Mouse (Mus musculus) stomach, postnatal 0 days (tissue): ENCODE results near the gene Clpsl2. TPM values are rescaled to one million over a fixed set of nuclear protein-coding genes. Genes with fewer than 3 reads are reported as not detected.
A peak's percentile ranks its signal among the peaks of the same experiment; 100 is the strongest.

Experiments used
- ATAC-seq: fragments of 200-750 bp; cut with Nextera tagmentation; 2 replicates; pipeline ENCODE4 v1.8.0; 2017; ENCODE audit not compliant: low FRiP score, low TSS enrichment
- DNase-seq: peaks from one replicate; pipeline ENCODE4 v3.0.0-alpha.2; 2016; ENCODE audit warnings: low spot score
- H3K27ac ChIP-seq: fragments of 300-500 bp; sonication (generic); replicated peaks from 2 replicates; pipeline ENCODE4 v1.5.1; 2014; ENCODE audit warnings: mild to moderate bottlenecking, control low read depth
- H3K27me3 ChIP-seq: fragments of 300-500 bp; sonication (generic); 2 replicates; pipeline ENCODE4 v1.6.1; 2014; ENCODE audit warnings: low read length; ENCODE audit not compliant: control insufficient read depth, insufficient read depth
- H3K36me3 ChIP-seq: fragments of 300-500 bp; sonication (generic); 2 replicates; pipeline ENCODE4 v1.6.1; 2014; ENCODE audit warnings: low read length, mixed read lengths; ENCODE audit not compliant: control insufficient read depth, insufficient read depth
- H3K4me1 ChIP-seq: fragments of 300-500 bp; sonication (generic); replicated peaks from 2 replicates; pipeline ENCODE4 v1.6.1; 2014; ENCODE audit warnings: antibody characterized with exemption; ENCODE audit not compliant: control insufficient read depth, insufficient read depth
- H3K4me2 ChIP-seq: fragments of 300-500 bp; sonication (generic); replicated peaks from 2 replicates; pipeline ENCODE4 v1.6.1; 2014; ENCODE audit warnings: low read depth, mild to moderate bottlenecking, control low read depth, moderate library complexity
- H3K4me3 ChIP-seq: fragments of 300-500 bp; sonication (generic); 2 replicates; pipeline ENCODE4 v1.5.1; 2014; ENCODE audit warnings: low read depth, low read length, control low read depth
- H3K9ac ChIP-seq: fragments of 300-500 bp; sonication (generic); 2 replicates; pipeline ENCODE4 v1.6.1; 2014; ENCODE audit warnings: mild to moderate bottlenecking, low read length, control low read depth, mixed read lengths
- H3K9me3 ChIP-seq: fragments of 300-500 bp; sonication (generic); 2 replicates; pipeline ENCODE4 v1.6.1; 2016; ENCODE audit warnings: low read length; ENCODE audit not compliant: control insufficient read depth
- CTCF ChIP-seq: IDR thresholded peaks from 2 replicates; pipeline ENCODE4 v1.5.1; 2016; ENCODE audit warnings: antibody characterized with exemption, low read depth, mild to moderate bottlenecking, moderate library complexity
- EP300 ChIP-seq: optimal IDR thresholded peaks from 2 replicates; pipeline ENCODE3; 2016; ENCODE audit warnings: antibody characterized with exemption
- WGBS: fragments of 180-500 bp; shearing (Covaris S2); extraction: QIAGEN DNeasy Blood & Tissue Kit; methylation state at CpG from one replicate; pipeline ENCODE4 v1.1.7; 2014; 5-methylcytosine and 5-hydroxymethylcytosine counted together
- polyA plus RNA-seq: library from polyadenylated mRNA; unstranded; fragments of >200 nt; fragmentation: Nextera tagmentation; extraction: Ambion mirVana; gene quantifications from 2 replicates; pipeline ENCODE4 v1.2.1, GENCODE M21; 2015

Clpsl2 gene
- polyA plus RNA-seq, 1 experiment from 2014 or later, result not detected

DNA sequence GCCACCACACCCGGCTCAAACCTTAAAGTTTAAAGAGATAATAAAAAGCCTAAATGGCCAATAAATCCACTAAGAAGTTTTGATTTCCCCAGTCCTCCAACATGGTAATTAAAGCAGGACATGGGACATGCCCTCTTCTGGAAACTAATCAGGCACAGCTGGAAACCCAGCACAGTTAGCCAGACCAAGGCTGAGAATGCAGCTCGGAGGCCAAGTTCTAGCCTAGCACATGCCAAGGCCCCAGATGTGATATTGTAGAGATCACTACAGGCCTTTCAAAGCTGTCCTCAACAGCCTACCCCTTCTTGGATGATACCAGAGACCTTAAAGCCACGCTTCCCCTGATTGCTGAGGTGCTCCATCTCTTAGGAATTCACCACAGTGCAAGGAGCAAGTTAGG, 37.3 kb downstream of the Clpsl2 start:
- no peaks in the 10 kb centered on the region for H3K4me1 ChIP-seq
- H3K27me3 ChIP-seq, result no peaks in the 10 kb centered on the region
- H3K9ac ChIP-seq, result no peak overlapping the region
- H3K4me3 ChIP-seq, result no peak overlapping the region
- H3K36me3 ChIP-seq, result peaks cover 17% of the 10 kb centered on the region
- no peaks in the 10 kb centered on the region for H3K9me3 ChIP-seq
- WGBS, result 87% methylated on average over 3 of the region's 3 CpGs
- no peak for ATAC-seq
- no peak for TF ChIP-seq EP300
- no peak for TF ChIP-seq CTCF
- no peak overlapping the region for H3K27ac ChIP-seq
- no peak for DNase-seq
- no peak overlapping the region for H3K4me2 ChIP-seq

- H3K9me3 ChIP-seq, result no peaks in the 10 kb centered on the region
- peaks cover 25% of the 10 kb centered on the region for H3K36me3 ChIP-seq
- 58% methylated on average over 2 of the region's 2 CpGs for WGBS
- H3K27ac ChIP-seq, result no peak overlapping the region
- H3K27me3 ChIP-seq, result no peaks in the 10 kb centered on the region
- H3K9ac ChIP-seq, result no peak overlapping the region
- no peak for ATAC-seq
- H3K4me3 ChIP-seq, result no peak overlapping the region
- no peak overlapping the region for H3K4me2 ChIP-seq
- no peaks in the 10 kb centered on the region for H3K4me1 ChIP-seq
- TF ChIP-seq CTCF (no peak), EP300 (no peak)
- DNase-seq, result no peak
Measured at GRCm38 (mm10) chr17:28588591-28588990, 39.4 kb downstream of the Clpsl2 start.

DNA sequence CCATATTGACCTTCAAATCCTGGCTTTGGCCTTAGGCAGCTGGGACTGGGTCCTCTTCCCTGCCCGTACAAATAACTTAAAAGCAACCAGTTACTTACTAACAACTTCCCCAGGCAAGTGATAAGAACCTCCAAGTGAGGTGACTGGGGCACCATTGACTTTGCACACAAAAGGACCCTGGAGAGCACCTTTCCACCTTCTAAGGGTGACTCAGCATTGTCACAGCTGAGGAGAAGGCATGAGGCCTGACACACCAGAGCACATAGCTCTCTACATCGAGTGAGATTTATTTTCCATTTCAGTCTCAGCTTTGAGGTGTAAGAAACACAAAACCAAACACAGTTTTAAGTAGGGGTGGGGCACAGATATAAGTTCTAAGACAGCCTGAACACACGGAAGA, 41.4 kb downstream of the Clpsl2 start:
- Histone ChIP-seq H3K27me3 (no peaks in the 10 kb centered on the region), H3K9me3 (no peaks in the 10 kb centered on the region), H3K27ac (no peak overlapping the region), H3K9ac (no peak overlapping the region), H3K4me1 (no peaks in the 10 kb centered on the region), H3K4me3 (no peak overlapping the region), H3K4me2 (no peak overlapping the region), H3K36me3 (peaks cover 25% of the 10 kb centered on the region)
- TF ChIP-seq CTCF, result no peak
- TF ChIP-seq EP300, result no peak
- WGBS, result 69% methylated on average over 3 of the region's 3 CpGs
- no peak for DNase-seq
- ATAC-seq, result no peak

DNA sequence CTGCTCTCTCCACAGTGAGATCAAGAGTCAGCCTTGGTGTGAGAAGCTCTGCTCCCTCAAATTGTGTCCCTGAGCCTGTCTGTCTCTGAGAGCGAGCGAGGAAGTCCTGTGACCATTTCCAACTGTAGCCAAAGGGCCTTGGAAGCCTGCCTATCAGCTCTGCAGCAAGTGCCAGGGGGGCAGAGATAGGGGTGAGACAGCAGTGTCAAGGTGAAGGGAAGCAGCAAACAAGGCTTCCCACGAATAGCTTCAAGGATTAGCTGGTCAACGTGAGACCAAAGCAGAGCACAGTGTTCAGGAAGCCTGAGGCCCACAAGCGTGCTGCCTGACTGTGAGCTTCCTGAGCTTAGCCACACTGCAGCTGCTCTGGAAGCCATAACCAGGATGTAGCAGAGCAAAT, 42.3 kb downstream of the Clpsl2 start:
- no peak for ATAC-seq
- Histone ChIP-seq H3K27ac (no peak overlapping the region), H3K36me3 (peaks cover 27% of the 10 kb centered on the region)

GRCm38 (mm10) chr17:28592998-28593397, 43.8 kb downstream of the Clpsl2 start:
- no peaks in the 10 kb centered on the region for H3K9me3 ChIP-seq
- TF ChIP-seq EP300 (no peak), CTCF (peak; percentile 90)
- H3K4me2 ChIP-seq, result no peak overlapping the region
- ATAC-seq (peak; percentile 63; the same call in 1 of the 2 replicates), DNase-seq (peak; percentile 86)
- H3K27ac ChIP-seq, result no peak overlapping the region
- H3K9ac ChIP-seq, result no peak overlapping the region
- H3K4me3 ChIP-seq, result no peak overlapping the region
- no peaks in the 10 kb centered on the region for H3K27me3 ChIP-seq
- no peaks in the 10 kb centered on the region for H3K4me1 ChIP-seq
- 10% methylated on average over 4 of the region's 4 CpGs for whole genome bisulfite sequencing
- peaks cover 31% of the 10 kb centered on the region for H3K36me3 ChIP-seq

More for the DNA sequence above, 42.3 kb downstream of the Clpsl2 start:
- H3K4me3 ChIP-seq, result no peak overlapping the region
- H3K27me3 ChIP-seq, result no peaks in the 10 kb centered on the region
- no peak for DNase-seq
- no peaks in the 10 kb centered on the region for H3K9me3 ChIP-seq
- TF ChIP-seq CTCF (no peak), EP300 (no peak)
- H3K4me2 ChIP-seq, result no peak overlapping the region
- 92% methylated on average over 5 of the region's 5 CpGs for WGBS
- no peak overlapping the region for H3K9ac ChIP-seq
- no peaks in the 10 kb centered on the region for H3K4me1 ChIP-seq

DNA sequence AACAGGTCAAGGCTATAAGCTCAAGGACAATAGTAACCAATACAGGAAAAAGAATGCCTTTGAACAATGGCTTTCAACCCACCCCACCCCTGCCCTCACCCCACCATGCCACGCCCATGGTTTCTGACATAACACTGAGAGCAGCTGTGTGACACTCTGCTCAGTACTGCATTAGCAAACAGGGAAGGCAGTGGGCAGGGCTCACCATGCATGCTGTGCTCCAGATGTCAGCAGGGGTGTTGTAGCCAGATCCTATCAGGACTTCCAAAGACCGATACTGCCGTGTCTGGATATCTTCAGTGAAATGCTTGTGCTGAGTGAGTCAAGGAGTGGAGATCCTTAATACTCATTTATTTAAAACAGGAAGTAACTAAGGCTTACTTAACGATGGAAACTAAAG, 44.8 kb downstream of the Clpsl2 start:
- no peak for DNase-seq
- H3K4me3 ChIP-seq, result no peak overlapping the region
- TF ChIP-seq CTCF (no peak), EP300 (no peak)
- H3K4me1 ChIP-seq, result no peaks in the 10 kb centered on the region
- no peak overlapping the region for H3K9ac ChIP-seq
- ATAC-seq, result peak; percentile 32; the same call in 1 of the 2 replicates
- no peaks in the 10 kb centered on the region for H3K9me3 ChIP-seq
- no peaks in the 10 kb centered on the region for H3K27me3 ChIP-seq
- WGBS, result 49% methylated on average over 4 of the region's 4 CpGs
- peaks cover 24% of the 10 kb centered on the region for H3K36me3 ChIP-seq
- H3K27ac ChIP-seq, result no peak overlapping the region
- no peak overlapping the region for H3K4me2 ChIP-seq
